ENCODE assay signal across 23 mouse cellular contexts in genomic region chr6:117379904-117380303, GRCm38 (mm10).
A peak's percentile ranks its signal among the peaks of the same experiment; 100 is the strongest.
DNase-seq lines count a peak whose midpoint lies in the region; ATAC-seq and TF ChIP-seq lines count a peak whose summit lies in the region.
"Had no signal": no experiment of that assay in that cellular context is flagged by ENCODE, and none has a peak within 500 bp of the region (broad histone marks: within the 10 kb centered on the region; RNA-seq: fewer than 3 reads in every experiment).

No protein-coding gene starts in this region.

- H3K27me3 ChIP-seq in embryonic facial prominence, embryonic 14.5 days (replicated peaks; ENCODE audit: control insufficient read depth, insufficient read depth, low read length) = no peaks in the 10 kb centered on the region
- no peaks in the 10 kb centered on the region for H3K27me3 ChIP-seq in embryonic facial prominence, embryonic 10.5 days (replicated peaks; ENCODE audit: low read depth, poor library complexity, severe bottlenecking)
- no peaks in the 10 kb centered on the region for H3K27me3 ChIP-seq in heart, embryonic 11.5 days (ENCODE audit: control insufficient read depth, insufficient read depth, low read length)
- H3K27me3 ChIP-seq in Patski = no peaks in the 10 kb centered on the region
- H3K27me3 ChIP-seq: embryonic facial prominence, embryonic 13.5 days; midbrain, embryonic 13.5 days; neural tube, embryonic 13.5 days had no signal

- peak; percentile 23 for DNase-seq in embryonic facial prominence, embryonic 14.5 days (ENCODE audit: low spot score)
- no peak for DNase-seq in embryonic facial prominence, embryonic 10.5 days (ENCODE audit: low spot score)
- DNase-seq in heart, postnatal 4 days = peak; percentile 15
- DNase-seq in Patski (ENCODE audit: low read depth, low spot score) = peak; percentile 35
- DNase-seq in urinary bladder, postnatal 36 days (ENCODE audit: low spot score in 2 of 2) = peak; percentile 27 to 45
- no peak for DNase-seq in testis, postnatal 14 days (ENCODE audit: low spot score)
- DNase-seq: adrenal gland, postnatal 25 days; B cell, adult 2 months; cerebellum, adult 9-10 months; kidney, adult 11 months; lung, adult 18-20 months; lung, postnatal 14 days; thymus, adult 2 months had no signal

- no peak for TF ChIP-seq CTCF in Patski (IDR thresholded peaks at IDR 0.05)

- CTCF ChIA-PET in Patski (lab: Charles Lee) = interaction anchor here (1.2 kb wide), 1 partner anchor 12 kb away, joined by 5 read pairs; no protein-coding TSS in a partner anchor

- in situ Hi-C loops in Patski (cut with MboI; ENCODE audit: low pct_unique_long_range_greater_than_20kb) = no loop called here

- H3K27ac ChIP-seq in embryonic facial prominence, embryonic 14.5 days (replicated peaks; ENCODE audit: low read depth, low read length) = no peak overlapping the region
- no peak overlapping the region for H3K27ac ChIP-seq in embryonic facial prominence, embryonic 10.5 days (replicated peaks)
- no peak overlapping the region for H3K27ac ChIP-seq in heart, embryonic 11.5 days (ENCODE audit: low read depth, low read length)
- H3K27ac ChIP-seq: embryonic facial prominence, embryonic 13.5 days; hindbrain, postnatal 0 days; kidney, postnatal 0 days; midbrain, embryonic 13.5 days; neural tube, embryonic 13.5 days had no signal

- no peak overlapping the region for H3K4me2 ChIP-seq in embryonic facial prominence, embryonic 14.5 days (ENCODE audit: low read depth, low read length)
- no peak overlapping the region for H3K4me2 ChIP-seq in heart, embryonic 11.5 days
- H3K4me2 ChIP-seq: embryonic facial prominence, embryonic 13.5 days; liver, embryonic 11.5 days; midbrain, embryonic 13.5 days; neural tube, embryonic 13.5 days had no signal

- no peak overlapping the region for H3K4me3 ChIP-seq in embryonic facial prominence, embryonic 14.5 days (ENCODE audit: low read depth, low read length)
- no peak overlapping the region for H3K4me3 ChIP-seq in embryonic facial prominence, embryonic 10.5 days
- no peak overlapping the region for H3K4me3 ChIP-seq in heart, embryonic 11.5 days (ENCODE audit: low read depth, low read length)
- H3K4me3 ChIP-seq: embryonic facial prominence, embryonic 13.5 days; midbrain, embryonic 13.5 days; neural tube, embryonic 13.5 days had no signal

- ATAC-seq in embryonic facial prominence, embryonic 14.5 days (ENCODE audit: low read depth) = no peak
- no peak for ATAC-seq in heart, embryonic 11.5 days (replicated peaks; ENCODE audit: insufficient number of reproducible peaks, low FRiP score, low TSS enrichment)
- ATAC-seq in Patski = peak; percentile 54
- no peak for ATAC-seq in inflammation-experienced regulatory T-cells, adult 6 months
- ATAC-seq: activated CD4-positive, CD25-positive, alpha-beta regulatory T cell, adult 4 months; forebrain, embryonic 16.5 days; hindbrain, postnatal 0 days; midbrain, embryonic 13.5 days had no signal

- H3K9ac ChIP-seq in embryonic facial prominence, embryonic 14.5 days (ENCODE audit: low read depth, low read length) = no peak overlapping the region
- no peak overlapping the region for H3K9ac ChIP-seq in heart, embryonic 11.5 days (ENCODE audit: low read depth, low read length)
- H3K9ac ChIP-seq: embryonic facial prominence, embryonic 13.5 days; midbrain, embryonic 13.5 days; neural tube, embryonic 13.5 days had no signal

- POLR2A ChIA-PET in Patski (lab: Charles Lee) = no interaction called here

- no peaks in the 10 kb centered on the region for H3K36me3 ChIP-seq in embryonic facial prominence, embryonic 14.5 days (ENCODE audit: control insufficient read depth, insufficient read depth, low read length)
- no peaks in the 10 kb centered on the region for H3K36me3 ChIP-seq in embryonic facial prominence, embryonic 10.5 days (replicated peaks)
- H3K36me3 ChIP-seq in heart, embryonic 11.5 days (ENCODE audit: control insufficient read depth, insufficient read depth, low read length) = no peaks in the 10 kb centered on the region
- H3K36me3 ChIP-seq: embryonic facial prominence, embryonic 13.5 days; midbrain, embryonic 13.5 days; neural tube, embryonic 13.5 days had no signal

- 79% methylated on average over 4 of the region's 4 CpGs for WGBS in embryonic facial prominence, embryonic 14.5 days
- whole genome bisulfite sequencing in embryonic facial prominence, embryonic 10.5 days = 79% methylated on average over 4 of the region's 4 CpGs
- 61% methylated on average over 4 of the region's 4 CpGs for WGBS in heart, embryonic 11.5 days (ENCODE audit: insufficient replicate concordance)

- no peaks in the 10 kb centered on the region for H3K4me1 ChIP-seq in embryonic facial prominence, embryonic 14.5 days (ENCODE audit: control insufficient read depth, insufficient read depth, low read length)
- peaks cover 12% of the 10 kb centered on the region for H3K4me1 ChIP-seq in embryonic facial prominence, embryonic 10.5 days
- peaks cover 2% of the 10 kb centered on the region for H3K4me1 ChIP-seq in heart, embryonic 11.5 days (ENCODE audit: control insufficient read depth, insufficient read depth, low read length)
- H3K4me1 ChIP-seq: midbrain, embryonic 13.5 days; neural tube, embryonic 13.5 days had no signal

- H3K9me3 ChIP-seq in embryonic facial prominence, embryonic 14.5 days (ENCODE audit: control insufficient read depth, low read length) = 0 out of 2 replicates have a peak, but pooled peaks cover 7% of the 10 kb centered on the region
- H3K9me3 ChIP-seq in embryonic facial prominence, embryonic 10.5 days = peaks cover 6% of the 10 kb centered on the region
- peaks cover 4% of the 10 kb centered on the region for H3K9me3 ChIP-seq in heart, embryonic 11.5 days (replicated peaks; ENCODE audit: control insufficient read depth, low read length)
- H3K9me3 ChIP-seq: midbrain, embryonic 13.5 days had no signal

Comparison
In these comparisons a context has a peak if more than half of its experiments do, and no peak if none do; other contexts are left out.
1. DNase-seq: peak in embryonic facial prominence, embryonic 14.5 days (single experiment), heart, postnatal 4 days (single experiment), Patski (single experiment) and urinary bladder, postnatal 36 days (2 of 2); none in embryonic facial prominence, embryonic 10.5 days (single experiment) and testis, postnatal 14 days (single experiment).